Mouse (Mus musculus): ENCODE data around the gene Dnah9. TPM values are rescaled to one million over a fixed set of nuclear protein-coding genes. Genes with fewer than 3 reads are reported as not detected.

Dnah9 gene
- polyA plus RNA-seq, 1 experiment from 2014 or later: 0.13 TPM

GRCm38 (mm10) chr11:65787421-65788151 lies 380.8 kb downstream of the Dnah9 start:
- H3K9me3 ChIP-seq: no peaks in the 10 kb centered on the region
- under 1% methylated on average over 69 of the region's 71 CpGs for WGBS
- peak overlapping the region; percentile 89 for H3K27ac ChIP-seq
- H3K4me1 ChIP-seq: peaks cover 12% of the 10 kb centered on the region; the same call in 1 of the 2 replicates
- peak overlapping the region; percentile 98 for H3K9ac ChIP-seq
- H3K4me3 ChIP-seq: peak overlapping the region; percentile 96
- H3K27me3 ChIP-seq: no peaks in the 10 kb centered on the region
- H3K4me2 ChIP-seq: peak overlapping the region; percentile 47
- ATAC-seq (ENCODE audit: insufficient number of reproducible peaks, low FRiP score, low TSS enrichment, low read depth): peak; percentile 75
- H3K36me3 ChIP-seq: no peaks in the 10 kb centered on the region

- H3K9ac ChIP-seq: no peak overlapping the region
These were observed 382.2 kb downstream of the Dnah9 start for GRCm38 (mm10) chr11:65786160-65786559.

GRCm38 (mm10) chr11:65781596-65781995 lies 386.8 kb downstream of the Dnah9 start:
- no peak for ATAC-seq (ENCODE audit: insufficient number of reproducible peaks, low FRiP score, low TSS enrichment, low read depth)

More at GRCm38 (mm10) chr11:65786160-65786559, 382.2 kb downstream of the Dnah9 start:
- peak overlapping the region; percentile 47 for H3K4me2 ChIP-seq
- H3K27ac ChIP-seq: no peak overlapping the region
- no peak for ATAC-seq (ENCODE audit: insufficient number of reproducible peaks, low FRiP score, low TSS enrichment, low read depth)
- 86% methylated on average over 2 of the region's 2 CpGs for WGBS
- H3K27me3 ChIP-seq: no peaks in the 10 kb centered on the region
- H3K4me3 ChIP-seq: 0 out of 2 replicates have a peak overlapping the region, but pooled peaks have one; percentile 1
- peaks cover 12% of the 10 kb centered on the region; the same call in 1 of the 2 replicates for H3K4me1 ChIP-seq
- H3K9me3 ChIP-seq: no peaks in the 10 kb centered on the region
- no peaks in the 10 kb centered on the region for H3K36me3 ChIP-seq

More at GRCm38 (mm10) chr11:65781596-65781995, 386.8 kb downstream of the Dnah9 start:
- Histone ChIP-seq H3K27me3 (no peaks in the 10 kb centered on the region), H3K27ac (no peak overlapping the region), H3K4me3 (no peak overlapping the region), H3K9ac (no peak overlapping the region), H3K36me3 (no peaks in the 10 kb centered on the region; the same call in 1 of the 2 replicates), H3K4me2 (no peak overlapping the region), H3K4me1 (peaks cover 29% of the 10 kb centered on the region), H3K9me3 (no peaks in the 10 kb centered on the region)
- WGBS: 88% methylated on average over 3 of the region's 3 CpGs

Measured in limb, embryonic 15.5 days (tissue).